Mouse (Mus musculus) cerebellum, adult 11-12 months (tissue): ENCODE measurements at regions not wholly inside any gene's neighbourhood (a gene's known extent, or its start where the extent isn't known, plus 50 kb on each side); places are given as distances from the start of the nearest gene placed in this dataset.
A peak's percentile ranks its signal among the peaks of the same experiment; 100 is the strongest.

Experiments used
- DNase-seq: peaks from one replicate; pipeline ENCODE4 v3.0.0; 2022

- DNase-seq = no peak
Observed at GRCm38 (mm10) chr3:66646251-66646650, 334.9 kb upstream of the Rsrc1 start.

- no peak for DNase-seq
Observed at GRCm38 (mm10) chr3:66649271-66649670, 331.9 kb upstream of the Rsrc1 start.

DNA sequence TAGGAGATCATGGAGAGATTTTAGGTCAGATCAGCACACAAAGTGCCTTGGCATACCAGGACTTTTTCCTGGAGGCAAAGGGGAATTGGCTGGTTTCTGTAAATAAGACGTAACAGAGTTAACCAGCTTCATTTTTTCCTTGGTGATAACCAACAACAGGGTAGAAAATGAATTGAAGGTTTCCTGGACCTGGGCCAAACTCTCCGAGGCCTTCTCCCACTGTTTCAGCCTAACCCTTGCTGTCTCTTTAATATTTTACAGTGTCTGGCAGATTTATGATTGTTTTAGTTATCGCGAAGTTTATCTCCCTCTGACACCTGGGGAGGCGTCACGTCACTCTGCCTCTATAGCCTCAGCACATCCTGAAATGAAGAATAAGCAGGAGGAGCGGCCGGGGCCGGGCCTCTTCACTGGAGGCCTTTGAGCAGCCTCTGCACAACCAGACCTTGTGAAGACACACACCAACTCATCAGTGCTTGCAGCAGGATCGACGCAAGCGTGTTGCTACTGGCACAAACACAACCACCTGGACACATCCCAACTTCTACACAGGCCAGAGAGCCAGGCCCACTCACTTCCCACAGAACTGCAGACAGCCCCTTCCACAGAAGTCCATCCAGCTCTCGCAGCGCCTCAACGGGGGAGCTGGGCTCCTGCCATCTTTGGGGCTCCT is 331.0 kb upstream of the Rsrc1 start:
- peak; percentile 39 for DNase-seq

DNA sequence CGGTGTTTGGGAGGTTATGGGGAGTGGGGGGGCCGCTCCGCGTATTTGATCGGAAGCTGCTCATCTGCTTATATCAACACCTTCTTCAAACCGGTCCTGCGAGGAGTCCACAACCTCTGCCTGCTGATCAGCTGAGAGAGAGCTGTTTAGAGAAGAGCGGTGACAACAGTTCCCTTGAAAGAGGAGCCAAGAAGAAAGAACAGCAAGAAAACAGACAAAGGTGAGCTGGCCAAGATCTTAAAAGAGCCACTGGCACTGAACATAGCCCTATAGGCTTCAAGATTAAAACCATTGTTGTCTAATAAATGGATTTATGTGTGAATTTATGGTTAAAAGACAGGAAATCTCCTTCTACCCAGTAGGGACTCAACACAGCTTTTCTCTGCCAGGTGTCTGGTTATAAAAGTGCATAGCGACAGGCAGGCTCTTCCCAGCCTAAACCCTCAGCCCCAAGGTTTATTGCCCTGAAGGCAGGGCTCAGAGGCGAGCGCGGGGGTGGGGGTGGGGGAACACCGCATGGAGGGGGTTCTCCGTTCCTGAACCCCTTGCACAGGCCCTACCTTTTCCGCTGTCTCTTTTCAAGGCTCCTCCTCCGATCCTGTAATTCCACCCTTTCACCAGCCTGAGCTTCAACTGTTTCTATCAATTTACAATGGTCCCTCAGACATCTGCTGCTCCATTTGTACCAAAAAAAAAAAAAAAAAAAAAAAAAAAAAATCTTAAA is 330.3 kb upstream of the Rsrc1 start:
- DNase-seq = no peak

GRCm38 (mm10) chr3:66652139-66652846 is 328.9 kb upstream of the Rsrc1 start:
- DNase-seq = no peak

GRCm38 (mm10) chr3:66653961-66654360 is 327.2 kb upstream of the Rsrc1 start:
- no peak for DNase-seq

GRCm38 (mm10) chr3:66654860-66655259 is 326.3 kb upstream of the Rsrc1 start:
- no peak for DNase-seq

DNA sequence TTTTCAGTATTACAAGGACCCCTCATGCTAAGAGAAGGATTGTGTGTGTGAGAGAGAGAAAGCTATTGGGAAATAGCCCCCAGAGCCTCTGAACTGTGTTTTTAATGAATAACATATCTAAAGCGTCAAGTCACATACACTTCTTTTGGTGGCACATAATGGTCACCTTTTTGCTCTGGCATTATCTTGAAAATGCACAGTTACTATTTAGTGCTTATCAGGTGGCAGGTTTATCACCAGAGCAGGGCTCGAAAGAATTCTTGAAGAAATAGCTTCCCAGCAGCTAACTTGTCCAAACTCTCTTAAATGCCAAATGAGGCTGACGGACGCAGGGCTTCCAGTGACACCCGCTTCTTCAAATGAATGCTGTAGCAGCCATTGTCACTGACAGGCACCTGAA is 324.7 kb upstream of the Rsrc1 start:
- no peak for DNase-seq

- no peak for DNase-seq
Observed at GRCm38 (mm10) chr3:66660555-66660954, 320.6 kb upstream of the Rsrc1 start.

DNA sequence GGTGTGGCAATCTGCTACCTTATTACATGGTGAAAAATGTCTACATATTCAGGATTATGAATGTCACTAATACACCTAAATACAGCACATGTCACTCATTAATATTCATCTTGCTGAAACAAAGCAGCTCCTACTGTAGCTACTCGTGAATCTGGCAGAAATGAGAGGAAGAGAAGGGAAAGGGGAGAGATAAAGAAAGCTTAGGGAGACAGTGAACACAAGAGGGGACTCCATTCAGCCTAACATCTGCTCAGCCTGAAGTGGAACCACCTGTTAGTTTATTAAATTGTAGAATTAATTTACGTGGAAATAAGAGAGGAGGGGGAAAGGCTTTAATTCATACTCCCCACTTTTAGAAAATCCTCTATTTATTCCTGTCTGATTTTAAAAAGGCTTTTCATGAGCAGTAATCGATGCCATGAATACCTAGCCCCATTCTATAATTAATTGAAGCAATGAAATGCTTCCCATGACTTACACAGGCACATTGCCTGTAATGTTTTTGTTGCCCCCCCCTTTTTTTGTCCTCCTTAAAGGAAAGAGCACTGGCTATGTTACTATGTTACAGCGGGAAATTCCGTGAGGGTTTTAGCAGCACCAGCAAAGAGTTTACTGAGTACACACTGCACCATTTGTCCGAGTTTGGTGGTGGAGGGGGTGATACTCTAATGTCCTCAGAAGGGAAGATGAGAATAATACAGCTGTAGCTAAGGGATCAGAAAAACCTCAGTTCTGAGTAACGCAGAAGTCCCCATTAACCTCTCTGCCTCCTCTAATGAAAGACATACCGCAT is 319.2 kb upstream of the Rsrc1 start:
- DNase-seq = no peak

DNA sequence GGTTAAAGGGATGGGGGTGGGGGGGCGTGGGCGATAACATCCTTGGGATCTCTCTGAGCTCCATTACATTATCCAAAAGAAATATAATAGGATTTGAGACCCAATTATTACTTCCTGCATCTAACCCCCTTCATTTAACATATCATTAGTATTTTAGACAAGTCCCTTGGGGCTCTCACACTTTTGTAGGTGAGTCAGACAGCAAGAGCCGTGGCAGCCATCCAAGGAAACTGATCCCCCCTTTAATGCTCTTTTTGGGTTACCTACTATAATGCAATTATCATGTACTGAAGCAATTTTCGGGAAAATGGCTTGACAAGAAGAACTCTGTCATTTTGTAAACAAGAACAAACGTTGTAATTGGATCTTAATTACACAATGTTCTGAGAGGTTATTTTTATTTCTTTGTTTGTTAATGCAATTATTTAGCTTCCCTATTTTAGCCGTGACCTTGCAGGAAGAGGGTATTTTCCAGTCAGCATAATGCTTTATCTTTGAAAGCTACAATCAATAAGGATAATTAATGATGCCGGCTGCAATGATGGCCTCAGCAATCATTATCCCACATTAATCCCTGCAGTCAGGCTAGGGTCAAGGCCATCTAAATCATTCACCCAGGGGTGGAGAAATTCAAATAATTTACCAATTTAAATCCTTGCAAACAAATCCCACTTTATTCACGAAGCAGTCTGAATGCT is 297.5 kb upstream of the Rsrc1 start:
- DNase-seq = no peak

DNA sequence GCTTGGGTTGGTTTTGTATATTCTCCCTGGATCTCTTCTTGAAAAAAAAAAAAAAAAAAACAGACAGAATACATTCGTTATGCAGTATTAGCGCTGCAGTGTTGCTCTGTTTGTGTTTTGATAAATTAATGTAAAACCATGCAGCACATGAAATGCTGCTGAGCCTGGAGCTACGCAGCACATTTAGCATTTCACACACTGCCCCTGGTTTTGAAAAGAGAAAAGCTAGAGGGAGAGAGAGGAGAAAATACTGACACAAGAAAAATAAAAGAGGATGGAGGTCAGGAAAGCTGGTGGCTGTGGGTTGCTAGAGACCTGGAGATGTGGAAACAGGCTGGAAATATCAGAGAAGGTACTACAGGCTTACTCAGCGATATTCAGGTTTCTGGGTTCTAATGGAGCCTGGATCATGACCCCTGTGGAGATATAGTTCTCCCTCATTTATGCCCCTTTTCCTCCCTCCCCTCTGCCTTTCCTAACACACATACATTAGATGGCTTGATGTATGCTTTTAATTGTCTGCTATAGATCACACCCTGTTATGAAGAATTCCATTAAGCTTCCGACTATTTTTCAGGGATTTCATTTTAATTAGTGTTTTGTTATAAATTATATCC is 296.8 kb upstream of the Rsrc1 start:
- no peak for DNase-seq

DNA sequence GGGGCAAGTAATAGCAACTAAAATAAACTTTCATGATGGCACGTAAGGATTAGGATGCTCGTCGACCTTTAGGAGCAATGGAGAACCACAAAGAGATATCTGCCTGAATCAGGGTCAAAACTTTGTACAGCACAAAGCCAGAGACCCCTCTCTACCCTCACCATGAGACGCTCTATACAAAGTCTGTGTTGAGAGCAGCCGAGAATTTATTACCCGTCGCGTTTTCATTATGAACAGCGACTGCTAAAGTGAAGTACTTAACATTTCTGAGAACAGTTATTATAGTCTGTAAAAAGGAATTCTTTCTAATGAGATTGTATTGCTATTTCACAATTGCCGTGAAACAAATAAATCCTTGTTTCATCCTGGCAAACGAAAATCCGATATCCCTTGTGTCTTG is 296.1 kb upstream of the Rsrc1 start:
- no peak for DNase-seq

- no peak for DNase-seq
Observed at GRCm38 (mm10) chr3:66687126-66687525, 294.1 kb upstream of the Rsrc1 start.

GRCm38 (mm10) chr3:66690906-66691522 is 290.2 kb upstream of the Rsrc1 start:
- DNase-seq = no peak

GRCm38 (mm10) chr3:66695125-66695524 is 286.1 kb upstream of the Rsrc1 start:
- no peak for DNase-seq

DNA sequence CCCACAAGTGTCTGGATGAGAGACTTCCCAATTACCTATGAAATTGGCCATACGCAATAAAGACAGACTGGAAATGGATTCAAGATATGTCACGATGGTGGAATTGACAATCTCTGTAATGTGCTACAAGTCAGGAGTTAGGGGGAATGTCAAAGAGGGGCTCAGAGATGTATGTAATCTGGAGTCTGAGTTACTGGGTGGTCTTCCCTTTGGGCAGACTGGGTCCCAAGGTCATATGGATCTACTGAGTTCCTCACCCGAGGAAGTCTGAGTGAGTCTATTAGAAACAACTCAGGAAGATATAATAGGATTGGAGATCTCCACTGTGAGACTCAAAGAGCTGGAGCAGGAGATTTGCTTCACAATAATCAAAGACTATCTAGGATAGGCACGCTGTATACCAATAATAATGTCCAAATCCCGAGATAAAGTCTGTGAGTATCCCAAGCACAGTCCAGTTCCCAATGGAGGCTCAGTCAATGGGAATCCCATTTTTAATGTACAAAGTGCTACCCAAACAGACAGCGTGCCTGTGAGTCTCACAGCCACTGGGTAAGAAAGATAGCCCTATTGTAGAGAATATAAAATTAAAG is 285.4 kb upstream of the Rsrc1 start:
- no peak for DNase-seq

DNA sequence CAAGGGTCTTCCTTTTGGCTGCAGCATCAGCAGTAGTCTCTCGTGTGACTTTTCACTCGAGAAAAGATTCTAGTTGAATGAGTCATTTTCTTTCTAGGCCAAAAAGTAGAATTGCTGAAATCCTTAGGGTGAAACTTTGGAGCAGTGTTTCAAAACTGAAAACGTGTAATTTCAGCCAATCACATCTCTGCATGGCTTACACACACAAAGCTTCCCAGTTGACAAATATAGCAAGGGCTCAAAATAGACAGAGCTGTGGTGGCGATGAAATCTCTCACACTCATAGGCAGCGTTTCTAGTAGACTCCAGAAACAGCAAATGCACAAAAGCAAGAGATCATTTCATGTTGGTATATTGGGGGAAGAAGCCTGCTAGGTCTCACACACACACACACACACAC is 283.1 kb upstream of the Rsrc1 start:
- DNase-seq = no peak

DNA sequence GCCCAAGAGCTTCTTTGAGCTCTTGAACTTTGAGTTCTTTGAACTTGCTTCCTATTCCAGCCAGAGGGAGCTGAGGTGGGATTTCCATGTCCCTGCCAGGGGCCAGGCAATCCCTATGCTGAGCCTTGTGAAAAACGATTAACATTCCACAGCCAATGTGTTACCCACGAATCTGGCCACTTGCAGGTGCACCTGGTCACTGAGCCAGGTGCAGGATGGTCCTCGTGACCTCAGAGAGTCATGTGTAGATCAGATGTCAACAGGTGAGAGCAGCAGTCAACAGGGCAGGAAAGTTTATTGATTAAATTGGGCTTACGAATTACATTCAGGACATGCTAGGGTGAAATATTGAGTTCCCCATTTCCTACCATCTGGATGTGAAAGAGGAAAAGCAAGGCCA is 275.4 kb upstream of the Rsrc1 start:
- no peak for DNase-seq

GRCm38 (mm10) chr3:66735468-66735867 is 245.7 kb upstream of the Rsrc1 start:
- DNase-seq = no peak
